Mouse (Mus musculus) monocyte, adult 5-6 weeks (primary cell): ENCODE measurements at regions not wholly inside any gene's neighbourhood (a gene's known extent, or its start where the extent isn't known, plus 50 kb on each side); places are given as distances from the start of the nearest gene placed in this dataset.

Experiments used
- ATAC-seq: fragments of 153-309, 156-312 bp; replicated peaks from 2 replicates; pipeline ENCODE4 v1.8.0; 2017; ENCODE audit warnings: mild to moderate bottlenecking; ENCODE audit not compliant: low TSS enrichment, insufficient number of reproducible peaks, severe bottlenecking, poor library complexity, low FRiP score

GRCm38 (mm10) chr7:114912109-114912508, 168.6 kb downstream of the Insc start:
- ATAC-seq = no peak

- no peak; the same call in 1 of the 2 replicates for ATAC-seq
Observed at GRCm38 (mm10) chr7:114922155-114922554, 178.7 kb downstream of the Insc start.

- no peak for ATAC-seq
Observed at GRCm38 (mm10) chr7:114933861-114934260, 190.4 kb downstream of the Insc start.

GRCm38 (mm10) chr7:114950759-114951158, 207.3 kb downstream of the Insc start:
- no peak for ATAC-seq

- no peak for ATAC-seq
Observed at GRCm38 (mm10) chr7:114963206-114963605, 219.7 kb downstream of the Insc start.

GRCm38 (mm10) chr7:114965923-114966322, 222.4 kb downstream of the Insc start:
- ATAC-seq = no peak

GRCm38 (mm10) chr7:114986481-114986880, 243.0 kb downstream of the Insc start:
- ATAC-seq = no peak

GRCm38 (mm10) chr7:114991255-114991654, 247.8 kb downstream of the Insc start:
- no peak for ATAC-seq

- no peak for ATAC-seq
Observed at GRCm38 (mm10) chr7:114992440-114992839, 248.9 kb downstream of the Insc start.

GRCm38 (mm10) chr7:115000796-115001524, 257.5 kb downstream of the Insc start:
- ATAC-seq = no peak

- no peak for ATAC-seq
Observed at GRCm38 (mm10) chr7:115014253-115014998, 270.9 kb downstream of the Insc start.

- ATAC-seq = no peak
Observed at GRCm38 (mm10) chr7:115019369-115019958, 276.0 kb downstream of the Insc start.

- ATAC-seq = no peak
Observed at GRCm38 (mm10) chr7:115020023-115020422, 276.5 kb downstream of the Insc start.

- ATAC-seq = no peak
Observed at GRCm38 (mm10) chr7:115025803-115026202, 282.3 kb downstream of the Insc start.

GRCm38 (mm10) chr7:115027685-115028084, 284.2 kb downstream of the Insc start:
- no peak for ATAC-seq

- no peak for ATAC-seq
Observed at GRCm38 (mm10) chr7:115033987-115034386, 290.5 kb downstream of the Insc start.

GRCm38 (mm10) chr7:115055527-115055926, 312.0 kb downstream of the Insc start:
- no peak for ATAC-seq

- ATAC-seq = no peak
Observed at GRCm38 (mm10) chr7:115056992-115057645, 313.6 kb downstream of the Insc start.

- ATAC-seq = no peak
Observed at GRCm38 (mm10) chr7:115057736-115058135, 314.2 kb downstream of the Insc start.
